Mouse (Mus musculus): ENCODE results near the gene Ifitm10. TPM values are rescaled to one million over a fixed set of nuclear protein-coding genes. Genes with fewer than 3 reads are reported as not detected.
"Not testable (repeated sequence)": the region's sequence is repeated elsewhere in the genome, so short reads cannot be mapped to it uniquely, and the experiment has no call there.

Gene Ifitm10
- polyA plus RNA-seq, 1 experiment: 14.7 TPM

DNA sequence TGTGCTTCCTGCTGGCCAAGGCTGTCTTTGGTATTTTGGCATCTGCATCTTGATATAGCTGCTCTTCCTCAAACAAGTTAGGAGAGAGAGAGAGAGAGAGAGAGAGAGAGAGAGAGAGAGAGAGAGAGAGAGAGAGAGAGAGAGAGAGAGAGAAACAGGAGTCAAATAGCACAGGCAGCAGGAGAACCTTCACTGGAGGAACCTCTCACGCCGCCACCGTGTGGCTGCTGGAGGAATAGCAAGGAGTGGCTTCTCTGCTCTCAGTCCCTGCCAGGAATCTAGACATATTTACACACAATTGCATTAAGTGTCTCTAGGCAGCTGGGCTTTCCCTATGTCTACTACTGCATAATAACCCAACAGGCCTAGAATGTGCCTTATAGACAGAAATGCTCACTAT, 95.4 kb downstream of the Ifitm10 start:
- not testable (repeated sequence) for H3K4me1 ChIP-seq (ENCODE audit: control insufficient read depth, insufficient read depth, insufficient read length); H3K27ac ChIP-seq (ENCODE audit: insufficient read depth, low read length); H3K27me3 ChIP-seq (ENCODE audit: control insufficient read depth, insufficient read depth, low read length); H3K36me3 ChIP-seq (ENCODE audit: control insufficient read depth, insufficient read depth, low read length); H3K4me3 ChIP-seq (ENCODE audit: extremely low read depth, insufficient read depth, insufficient read length)
- peak; percentile 52; the same call in 1 of the 2 replicates for TF ChIP-seq CTCF (IDR thresholded peaks at IDR 0.05; ENCODE audit: extremely low read depth, insufficient read depth, insufficient read length, insufficient replicate concordance)
- WGBS: 0% methylated on average over 3 of the region's 3 CpGs
- DNase-seq (ENCODE audit: low read depth in 1 of 2, low spot score in 2 of 2): peak in 1 of 2 experiments; percentile 51

Other genes with a start within 250 kb of the Ifitm10 start
- gene Gm39115, start 237.7 kb downstream of the Ifitm10 start, polyA plus RNA-seq (2012; rRNA removed): not detected in 2 replicates
- not detected in 2 replicates for gene Gm45337, start 229.1 kb downstream of the Ifitm10 start, polyA plus RNA-seq (2012; rRNA removed)
- gene Gm29735, start 216.6 kb downstream of the Ifitm10 start, polyA plus RNA-seq (2012; rRNA removed): not detected in 2 replicates
- gene Gm4553, start 208.0 kb downstream of the Ifitm10 start, polyA plus RNA-seq (2012; rRNA removed): not detected in 2 replicates
- not detected in 2 replicates for gene Krtap5-2, start 197.7 kb downstream of the Ifitm10 start, polyA plus RNA-seq (2012; rRNA removed)
- gene Gm10153, start 183.4 kb downstream of the Ifitm10 start, polyA plus RNA-seq (2012; rRNA removed): not detected in 2 replicates
- not detected in 2 replicates for gene Krtap5-3, start 172.4 kb downstream of the Ifitm10 start, polyA plus RNA-seq (2012; rRNA removed)
- not detected in 2 replicates for gene Gm7579, start 161.9 kb downstream of the Ifitm10 start, polyA plus RNA-seq (2012; rRNA removed)
- gene Krtap5-5, start 143.8 kb downstream of the Ifitm10 start, polyA plus RNA-seq (2012; rRNA removed): not detected in 2 replicates
- gene Gm40460, start 132.7 kb downstream of the Ifitm10 start, polyA plus RNA-seq (2012; rRNA removed): not detected in 2 replicates
- not detected in 2 replicates for gene Gm2431, start 115.4 kb downstream of the Ifitm10 start, polyA plus RNA-seq (2012; rRNA removed)
- not detected in 2 replicates for gene Gm4559, start 99.4 kb downstream of the Ifitm10 start, polyA plus RNA-seq (2012; rRNA removed)
- not detected in 2 replicates for gene Krtap5-1, start 76.6 kb downstream of the Ifitm10 start, polyA plus RNA-seq (2012; rRNA removed)
- gene Krtap5-4, start 70.2 kb downstream of the Ifitm10 start, polyA plus RNA-seq (2012; rRNA removed): not detected in 2 replicates
- 0.21 TPM in 1 of 2 replicates, not detected in the other for gene Gm49369, start 8.9 kb upstream of the Ifitm10 start, polyA plus RNA-seq (2012; rRNA removed)
- gene Ctsd, start 14.3 kb upstream of the Ifitm10 start, polyA plus RNA-seq (2012; rRNA removed): 359 and 461 TPM in 2 replicates
- gene Syt8, start 61.1 kb upstream of the Ifitm10 start, polyA plus RNA-seq (2012; rRNA removed): 0.94 and 1.1 TPM in 2 replicates
- 3.0 and 3.9 TPM in 2 replicates for gene Tnni2, start 68.1 kb upstream of the Ifitm10 start, polyA plus RNA-seq (2012; rRNA removed)
- 368 and 410 TPM in 2 replicates for gene Lsp1, start 87.1 kb upstream of the Ifitm10 start, polyA plus RNA-seq (2012; rRNA removed)
- gene Tnnt3, start 125.1 kb upstream of the Ifitm10 start, polyA plus RNA-seq (2012; rRNA removed): 1.6 and 1.8 TPM in 2 replicates
- 8.1 and 8.4 TPM in 2 replicates for gene Mrpl23, start 158.9 kb upstream of the Ifitm10 start, polyA plus RNA-seq (2012; rRNA removed)

Data from spleen, adult 2 months (tissue).